Mouse (Mus musculus): ENCODE data around the gene Ghr.
A peak's percentile ranks its signal among the peaks of the same experiment; 100 is the strongest.

The Ghr gene

DNA sequence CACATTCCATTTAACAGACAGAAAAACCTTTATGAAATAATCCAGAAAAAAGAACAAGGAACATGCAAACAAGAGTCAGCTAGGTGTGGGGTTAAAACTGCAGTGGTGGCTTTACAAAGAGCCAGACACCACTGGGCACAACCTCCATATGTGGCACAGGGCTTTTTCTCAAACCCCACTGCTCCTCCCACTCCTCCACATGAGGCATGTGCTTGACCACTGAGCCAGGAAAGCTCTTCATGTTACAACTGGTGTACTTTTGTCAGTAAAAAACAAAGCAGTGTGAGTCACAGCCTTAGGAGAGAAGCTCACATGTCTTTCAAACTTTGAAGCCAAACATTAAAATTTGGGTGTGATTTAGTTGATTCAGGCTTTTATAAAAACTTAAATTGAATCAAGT is 302.1 kb downstream of the Ghr start:
- DNase-seq = no peak

GRCm38 (mm10) chr15:3279242-3279641 is 304.1 kb downstream of the Ghr start:
- no peak for DNase-seq

DNA sequence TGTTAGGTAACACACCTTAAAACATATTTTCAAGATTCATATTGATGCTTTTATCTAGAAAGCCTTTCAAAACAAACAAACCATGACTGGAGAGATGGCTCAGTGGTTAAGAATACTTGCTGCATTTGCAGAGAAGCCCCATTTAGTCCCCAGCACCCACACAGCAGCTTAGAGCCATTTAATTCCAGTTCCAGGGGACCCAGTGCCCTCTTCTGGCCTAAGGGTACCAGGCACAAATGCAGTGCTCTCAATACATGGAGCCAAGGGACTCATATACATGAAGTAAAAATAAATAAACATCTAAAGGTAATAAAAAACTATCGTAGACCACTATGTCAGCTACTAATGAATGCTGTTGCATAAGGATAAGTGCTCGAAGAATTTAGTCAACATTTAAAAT is 305.9 kb downstream of the Ghr start:
- peak; percentile 15 to 19 for DNase-seq

- DNase-seq = no peak
Observed at GRCm38 (mm10) chr15:3273191-3273590, 310.1 kb downstream of the Ghr start.

DNA sequence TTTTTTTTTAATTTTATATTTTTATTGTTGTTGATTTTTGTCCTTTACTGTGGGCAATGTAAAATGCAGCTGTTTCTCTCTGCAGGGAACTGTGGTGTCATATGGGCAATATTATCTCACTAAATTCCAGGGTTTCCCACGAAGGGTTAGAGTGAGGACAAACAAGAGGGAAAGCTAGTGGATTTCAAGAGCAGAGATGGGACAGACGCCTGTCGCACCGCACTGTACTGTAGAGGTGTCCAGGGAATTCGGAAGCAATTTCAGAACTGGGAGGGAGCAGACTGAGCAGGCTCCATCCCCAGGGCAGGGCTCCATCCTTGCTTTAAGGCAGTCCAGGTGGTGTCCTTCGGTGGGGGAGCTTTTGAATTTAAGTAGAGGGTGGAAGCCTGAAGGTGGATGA is 312.1 kb downstream of the Ghr start:
- DNase-seq = peak in 1 of 2 experiments; percentile 7

DNA sequence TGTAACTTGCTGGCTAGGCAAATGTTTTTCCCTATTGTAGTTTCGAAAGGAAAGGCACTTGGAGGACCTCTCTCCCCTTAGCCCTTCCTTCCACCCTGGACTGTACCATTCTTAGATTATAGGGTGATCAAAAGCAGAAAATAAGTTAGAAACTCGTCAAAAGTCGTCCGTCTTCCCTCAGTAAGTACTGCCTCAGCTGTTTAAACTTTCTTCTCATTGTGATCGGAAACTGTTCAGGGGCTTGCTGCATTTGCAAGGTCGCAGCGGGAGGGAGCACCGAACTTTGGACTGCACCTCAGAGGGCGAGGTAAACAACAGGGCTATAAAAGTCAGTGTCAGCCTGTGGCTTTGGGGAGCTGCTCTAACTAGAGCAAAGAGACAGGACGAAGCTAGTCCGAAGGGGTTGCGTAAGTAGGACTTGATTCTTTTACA is 312.6 kb downstream of the Ghr start:
- DNase-seq = peak; percentile 56 to 65

DNA sequence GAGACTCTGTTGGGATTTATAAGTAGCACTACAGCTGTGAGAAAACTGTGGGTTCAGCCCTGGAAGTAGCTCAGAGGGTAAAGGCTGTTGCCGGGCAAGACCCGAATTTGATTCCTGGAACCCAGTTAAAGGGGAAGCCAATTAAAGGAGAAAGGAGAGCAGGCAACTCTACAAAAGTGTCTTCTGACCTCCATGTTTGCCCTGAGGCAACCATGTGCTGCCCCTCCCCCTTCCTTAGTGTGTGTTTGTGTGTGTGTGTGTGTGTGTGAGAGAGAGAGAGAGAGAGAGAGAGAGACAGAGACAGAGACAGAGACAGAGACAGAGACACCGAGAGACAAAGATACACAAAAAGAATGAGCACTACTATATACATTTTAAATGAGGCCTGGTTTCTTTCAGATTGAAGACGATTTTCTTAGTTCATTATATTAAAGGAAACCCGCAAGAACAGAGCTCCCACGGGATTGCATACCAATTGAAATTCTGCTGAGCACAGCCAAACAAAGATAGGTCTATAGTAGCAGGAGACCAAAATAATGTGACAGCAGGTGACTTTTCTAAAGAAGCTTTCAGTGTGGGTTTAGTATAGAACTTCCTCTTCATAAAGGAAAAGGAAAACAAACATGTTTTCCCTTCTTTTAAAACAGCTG is 313.2 kb downstream of the Ghr start:
- DNase-seq = peak; percentile 4 to 26

GRCm38 (mm10) chr15:3269496-3269895 is 313.8 kb downstream of the Ghr start:
- DNase-seq = no peak

DNA sequence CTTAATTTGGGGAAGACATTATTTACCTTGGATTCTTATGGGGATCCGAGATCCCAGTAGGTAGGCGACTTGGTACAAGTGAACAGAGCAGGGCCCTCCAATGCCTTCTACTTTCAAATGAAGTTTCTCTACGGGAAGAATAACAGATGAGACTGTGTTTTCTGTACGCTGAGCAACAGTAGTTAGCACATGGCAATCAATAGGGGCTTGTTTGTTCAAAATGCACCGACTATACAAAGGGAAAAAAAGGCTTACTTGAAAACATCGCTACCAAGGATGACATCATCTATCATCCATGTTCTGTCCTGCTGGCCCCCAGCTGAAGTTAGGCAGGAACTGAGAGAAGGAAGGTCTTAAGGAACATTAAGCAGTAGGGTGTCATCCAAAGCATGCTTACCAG is 315.0 kb downstream of the Ghr start, which contains the start of gene Selenop:
Gene Selenop (plus strand): TSS at position 301 of the 400 bp plus-strand sequence.
- DNase-seq = no peak
